Mouse (Mus musculus) forebrain, embryonic 11.5 days (tissue): ENCODE measurements around the gene Gps1. TPM values are rescaled to one million over a fixed set of nuclear protein-coding genes. Genes with fewer than 3 reads are reported as not detected.
A peak's percentile ranks its signal among the peaks of the same experiment; 100 is the strongest.
"Not testable (repeated sequence)": the region's sequence is repeated elsewhere in the genome, so short reads cannot be mapped to it uniquely, and the experiment has no call there.

ENCODE experiments used
- ATAC-seq: fragments of 200-750 bp; cut with Nextera tagmentation; replicated peaks from 2 replicates; pipeline ENCODE4 v1.8.0; 2017; ENCODE audit warnings: moderate TSS enrichment; ENCODE audit not compliant: low FRiP score
- DNase-seq: peaks from one replicate; pipeline ENCODE4 v3.0.0-alpha.2; 2017; ENCODE audit warnings: low spot score
- H3K27ac ChIP-seq: fragments of 300-500 bp; sonication (generic); 2 replicates; pipeline ENCODE4 v1.5.1; 2014; ENCODE audit warnings: low read depth, low read length
- H3K27me3 ChIP-seq: fragments of 300-500 bp; sonication (generic); 2 replicates; pipeline ENCODE4 v1.6.1; 2014; ENCODE audit warnings: mild to moderate bottlenecking, low read length, mixed read lengths; ENCODE audit not compliant: control insufficient read depth, insufficient read depth
- H3K36me3 ChIP-seq: fragments of 300-500 bp; sonication (generic); 2 replicates; pipeline ENCODE4 v1.6.1; 2014; ENCODE audit warnings: mild to moderate bottlenecking, low read length, moderate library complexity, mixed read lengths; ENCODE audit not compliant: control insufficient read depth, insufficient read depth
- H3K4me1 ChIP-seq: fragments of 300-500 bp; sonication (generic); replicated peaks from 2 replicates; pipeline ENCODE4 v1.6.1; 2014; ENCODE audit warnings: low read length, mixed read lengths; ENCODE audit not compliant: control insufficient read depth, insufficient read depth
- H3K4me2 ChIP-seq: fragments of 300-500 bp; sonication (generic); 2 replicates; pipeline ENCODE4 v1.6.1; 2014; ENCODE audit warnings: low read depth, mild to moderate bottlenecking, low read length, moderate library complexity, mixed read lengths; ENCODE audit not compliant: severe bottlenecking
- H3K4me3 ChIP-seq: fragments of 300-500 bp; sonication (generic); 2 replicates; pipeline ENCODE4 v1.5.1; 2014; ENCODE audit warnings: low read depth, low read length
- H3K9ac ChIP-seq: fragments of 300-500 bp; sonication (generic); 2 replicates; pipeline ENCODE4 v1.6.1; 2014; ENCODE audit warnings: low read length
- H3K9me3 ChIP-seq: fragments of 300-500 bp; sonication (generic); 2 replicates; pipeline ENCODE4 v1.6.1; 2016; ENCODE audit warnings: low read length, mixed read lengths; ENCODE audit not compliant: control insufficient read depth
- WGBS: fragments of 180-500 bp; shearing (Covaris S2); extraction: QIAGEN DNeasy Blood & Tissue Kit; methylation state at CpG from one replicate; pipeline ENCODE4 v1.1.7; 2014; 5-methylcytosine and 5-hydroxymethylcytosine counted together
- polyA plus RNA-seq: library from polyadenylated mRNA; unstranded; fragments of >200 nt; fragmentation: Nextera tagmentation; extraction: Ambion mirVana; gene quantifications from 2 replicates; pipeline ENCODE4 v1.2.1, GENCODE M21; 2014

Gps1 gene
- polyA plus RNA-seq, 1 experiment from 2014 or later = 271 TPM

- DNase-seq = no peak
- no peaks in the 10 kb centered on the region for H3K4me1 ChIP-seq
- 31% methylated on average over 6 of the region's 6 CpGs for WGBS
- no peak overlapping the region for H3K9ac ChIP-seq
- no peaks in the 10 kb centered on the region for H3K36me3 ChIP-seq
- H3K27ac ChIP-seq = no peak overlapping the region
- H3K27me3 ChIP-seq = no peaks in the 10 kb centered on the region
- no peak overlapping the region for H3K4me3 ChIP-seq
- ATAC-seq = no peak
- H3K4me2 ChIP-seq = no peak overlapping the region
- H3K9me3 ChIP-seq = no peaks in the 10 kb centered on the region
These were observed 6.9 kb upstream of the Gps1 start for GRCm38 (mm10) chr11:120777123-120777522.

DNA sequence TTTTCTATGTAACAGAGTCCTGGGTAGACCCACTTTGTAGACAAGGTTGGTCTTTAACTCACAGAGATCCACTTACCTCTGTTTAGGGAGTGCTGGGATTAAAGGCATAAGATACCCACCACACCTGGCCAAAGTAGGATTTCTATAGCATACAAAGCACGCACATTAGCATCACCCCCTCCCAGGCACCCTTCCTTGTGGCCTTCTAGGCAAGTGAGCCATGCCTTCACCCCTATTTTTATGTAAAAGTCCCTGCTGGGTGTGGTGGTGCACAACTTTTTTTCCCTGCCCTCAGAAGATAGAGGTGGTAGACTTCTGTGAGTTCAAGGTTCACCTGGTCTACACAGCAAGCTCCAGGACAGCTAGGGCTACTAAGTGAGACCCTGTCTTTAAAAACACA lies 4.2 kb upstream of the Gps1 start:
- Histone ChIP-seq H3K4me3 (no peak overlapping the region), H3K9ac (no peak overlapping the region), H3K27ac (no peak overlapping the region), H3K9me3 (no peaks in the 10 kb centered on the region), H3K4me1 (peaks cover under 1% of the 10 kb centered on the region; the same call in 1 of the 2 replicates), H3K27me3 (no peaks in the 10 kb centered on the region; the same call in 1 of the 2 replicates), H3K4me2 (no peak overlapping the region), H3K36me3 (no peaks in the 10 kb centered on the region)
- 75% methylated on average over 1 of the region's 1 CpGs for WGBS
- no peak for ATAC-seq
- no peak for DNase-seq

- WGBS = 93% methylated on average over 6 of the region's 6 CpGs
- H3K27me3 ChIP-seq, H3K4me2 ChIP-seq, H3K27ac ChIP-seq, ATAC-seq, H3K9me3 ChIP-seq, H3K4me3 ChIP-seq, H3K36me3 ChIP-seq, H3K4me1 ChIP-seq, H3K9ac ChIP-seq, DNase-seq: not testable (repeated sequence)
These were observed 2.7 kb upstream of the Gps1 start for GRCm38 (mm10) chr11:120781361-120781760.

- Histone ChIP-seq H3K4me3 (peak overlapping the region; percentile 99), H3K4me2 (peak overlapping the region; percentile 99), H3K27ac (0 out of 2 replicates have a peak overlapping the region, but pooled peaks have one; percentile 46), H3K36me3 (peaks cover 9% of the 10 kb centered on the region), H3K27me3 (no peaks in the 10 kb centered on the region; the same call in 1 of the 2 replicates), H3K4me1 (peaks cover 6% of the 10 kb centered on the region), H3K9me3 (no peaks in the 10 kb centered on the region), H3K9ac (peak overlapping the region; percentile 91)
- DNase-seq (no peak), ATAC-seq (peak; percentile 25; the same call in 1 of the 2 replicates)
- WGBS = 3% methylated on average over 42 of the region's 42 CpGs
These were observed 527 bp upstream of the Gps1 start for GRCm38 (mm10) chr11:120783426-120784063.

GRCm38 (mm10) chr11:120785145-120785544 lies 1.1 kb downstream of the Gps1 start:
- Histone ChIP-seq H3K9me3 (no peaks in the 10 kb centered on the region), H3K4me2 (peak overlapping the region; percentile 99), H3K4me1 (peaks cover 6% of the 10 kb centered on the region), H3K27me3 (no peaks in the 10 kb centered on the region; the same call in 1 of the 2 replicates), H3K9ac (peak overlapping the region; percentile 91), H3K36me3 (peaks cover 17% of the 10 kb centered on the region), H3K27ac (no peak overlapping the region), H3K4me3 (peak overlapping the region; percentile 99)
- ATAC-seq = no peak
- 40% methylated on average over 9 of the region's 9 CpGs for WGBS
- no peak for DNase-seq

- ATAC-seq, H3K27me3 ChIP-seq, H3K4me3 ChIP-seq, H3K27ac ChIP-seq, H3K9me3 ChIP-seq, H3K4me2 ChIP-seq, H3K9ac ChIP-seq, H3K4me1 ChIP-seq, DNase-seq: not testable (repeated sequence)
- H3K36me3 ChIP-seq = peaks cover 27% of the 10 kb centered on the region
- WGBS = 91% methylated on average over 9 of the region's 10 CpGs
These were observed 4.4 kb downstream of the Gps1 start for GRCm38 (mm10) chr11:120788460-120788859.

GRCm38 (mm10) chr11:120789355-120789754 lies 5.3 kb downstream of the Gps1 start:
- no peak overlapping the region for H3K4me3 ChIP-seq
- peaks cover 28% of the 10 kb centered on the region for H3K36me3 ChIP-seq
- WGBS = 78% methylated on average over 4 of the region's 4 CpGs

GRCm38 (mm10) chr11:120789810-120790209 lies 5.7 kb downstream of the Gps1 start:
- no peak for DNase-seq
- H3K27me3 ChIP-seq = no peaks in the 10 kb centered on the region
- no peak overlapping the region for H3K9ac ChIP-seq
- H3K27ac ChIP-seq = no peak overlapping the region
- H3K36me3 ChIP-seq = peaks cover 28% of the 10 kb centered on the region
- peaks cover 6% of the 10 kb centered on the region for H3K4me1 ChIP-seq
- 89% methylated on average over 3 of the region's 3 CpGs for WGBS
- H3K9me3 ChIP-seq = no peaks in the 10 kb centered on the region
- H3K4me2 ChIP-seq = no peak overlapping the region
- no peak overlapping the region for H3K4me3 ChIP-seq
- no peak for ATAC-seq

More at GRCm38 (mm10) chr11:120789355-120789754, 5.3 kb downstream of the Gps1 start:
- ATAC-seq = no peak
- no peak for DNase-seq
- H3K27me3 ChIP-seq = no peaks in the 10 kb centered on the region
- no peak overlapping the region for H3K4me2 ChIP-seq
- no peak overlapping the region for H3K9ac ChIP-seq
- no peaks in the 10 kb centered on the region for H3K9me3 ChIP-seq
- peaks cover 6% of the 10 kb centered on the region for H3K4me1 ChIP-seq
- no peak overlapping the region for H3K27ac ChIP-seq

GRCm38 (mm10) chr11:120792652-120793051 lies 8.6 kb downstream of the Gps1 start:
- no peak overlapping the region for H3K4me3 ChIP-seq
- no peaks in the 10 kb centered on the region for H3K9me3 ChIP-seq
- 94% methylated on average over 9 of the region's 9 CpGs for WGBS
- no peak overlapping the region for H3K4me2 ChIP-seq
- peaks cover 9% of the 10 kb centered on the region; the same call in 1 of the 2 replicates for H3K4me1 ChIP-seq
- no peak overlapping the region for H3K9ac ChIP-seq
- peaks cover 20% of the 10 kb centered on the region for H3K36me3 ChIP-seq
- ATAC-seq (no peak), DNase-seq (no peak)
- no peak overlapping the region for H3K27ac ChIP-seq
- H3K27me3 ChIP-seq = no peaks in the 10 kb centered on the region
